Mouse (Mus musculus): ENCODE data around the gene Pla2g5. TPM values are rescaled to one million over a fixed set of nuclear protein-coding genes. Genes with fewer than 3 reads are reported as not detected.

The Pla2g5 gene
- polyA plus RNA-seq, 1 experiment, result not detected

DNA sequence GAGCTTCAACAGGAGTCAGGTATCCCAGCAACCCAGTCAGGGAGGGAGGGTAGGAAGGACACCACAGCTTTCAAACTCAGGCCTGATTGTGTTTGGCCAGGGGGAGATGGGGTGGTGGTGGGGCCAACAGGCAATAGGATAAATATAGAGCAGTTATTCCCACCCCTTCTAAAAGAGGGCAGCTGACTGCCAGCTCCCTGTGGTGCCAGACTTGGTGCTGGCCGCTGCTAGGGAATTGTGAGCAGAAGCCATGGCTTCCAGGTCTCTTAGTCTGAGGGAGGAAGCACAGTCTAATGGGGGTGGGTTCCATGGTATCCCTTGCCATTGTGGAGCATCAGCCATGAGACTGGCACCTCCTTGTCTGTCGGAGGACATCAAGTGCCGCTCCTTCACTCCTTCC is 109.7 kb downstream of the Pla2g5 start:
- Histone ChIP-seq H3K27me3 (ENCODE audit: control insufficient read depth) (no peaks in the 10 kb centered on the region), H3K4me3 (replicated peaks) (no peak overlapping the region), H3K4me1 (ENCODE audit: control insufficient read depth) (no peaks in the 10 kb centered on the region), H3K36me3 (ENCODE audit: control insufficient read depth) (no peaks in the 10 kb centered on the region), H3K9me3 (ENCODE audit: control insufficient read depth, low read length) (peaks cover 9% of the 10 kb centered on the region; the same call in 1 of the 2 replicates)
- TF ChIP-seq GATA1 (IDR thresholded peaks at IDR 0.05; ENCODE audit: low read length) (no peak), TAL1 (IDR thresholded peaks at IDR 0.05; ENCODE audit: low read length) (no peak)

GRCm38 (mm10) chr4:138752603-138753002 is 110.7 kb downstream of the Pla2g5 start:
- Histone ChIP-seq H3K4me1 (ENCODE audit: control insufficient read depth) (no peaks in the 10 kb centered on the region), H3K27me3 (ENCODE audit: control insufficient read depth) (no peaks in the 10 kb centered on the region), H3K4me3 (replicated peaks) (no peak overlapping the region), H3K9me3 (ENCODE audit: control insufficient read depth, low read length) (peaks cover 9% of the 10 kb centered on the region; the same call in 1 of the 2 replicates), H3K36me3 (ENCODE audit: control insufficient read depth) (no peaks in the 10 kb centered on the region)
- TF ChIP-seq TAL1 (IDR thresholded peaks at IDR 0.05; ENCODE audit: low read length) (no peak), GATA1 (IDR thresholded peaks at IDR 0.05; ENCODE audit: low read length) (no peak)

Other genes starting within 250 kb of the Pla2g5 start
- gene Vwa5b1, start 227.6 kb downstream of the Pla2g5 start, polyA plus RNA-seq (2012), result under 0.01 TPM in 1 of 2 replicates, not detected in the other
- not detected in 2 replicates for gene Pla2g2c, start 138.7 kb downstream of the Pla2g5 start, polyA plus RNA-seq (2012)
- not detected in 2 replicates for gene Ubxn10, start 126.3 kb downstream of the Pla2g5 start, polyA plus RNA-seq (2012)
- gene Pla2g2f, start 105.9 kb downstream of the Pla2g5 start, polyA plus RNA-seq (2012), result not detected in 2 replicates
- 0.02 TPM in 1 of 2 replicates, not detected in the other for gene Pla2g2d, start 87.7 kb downstream of the Pla2g5 start, polyA plus RNA-seq (2012)
- not detected in 2 replicates for gene Gm13030, start 10.5 kb upstream of the Pla2g5 start, polyA plus RNA-seq (2012)
- not detected in 2 replicates for gene Pla2g2e, start 14.5 kb upstream of the Pla2g5 start, polyA plus RNA-seq (2012)
- 0.27 and 0.41 TPM in 2 replicates for gene Otud3, start 50.5 kb upstream of the Pla2g5 start, polyA plus RNA-seq (2012)
- not detected in 2 replicates for gene Rnf186, start 103.6 kb upstream of the Pla2g5 start, polyA plus RNA-seq (2012)
- gene Tmco4, start 109.4 kb upstream of the Pla2g5 start, polyA plus RNA-seq (2012), result 0.08 and 0.13 TPM in 2 replicates
- not detected in 2 replicates for gene Htr6, start 212.1 kb upstream of the Pla2g5 start, polyA plus RNA-seq (2012)
- gene Nbl1, start 229.5 kb upstream of the Pla2g5 start, polyA plus RNA-seq (2012), result 0.03 TPM in 1 of 2 replicates, not detected in the other